Mouse (Mus musculus) stomach, postnatal 0 days (tissue): ENCODE data around the gene Oca2. TPM values are rescaled to one million over a fixed set of nuclear protein-coding genes. Genes with fewer than 3 reads are reported as not detected.

ENCODE experiments used
- ATAC-seq: fragments of 200-750 bp; cut with Nextera tagmentation; 2 replicates; pipeline ENCODE4 v1.8.0; 2017; ENCODE audit not compliant: low FRiP score, low TSS enrichment
- DNase-seq: peaks from one replicate; pipeline ENCODE4 v3.0.0-alpha.2; 2016; ENCODE audit warnings: low spot score
- H3K27ac ChIP-seq: fragments of 300-500 bp; sonication (generic); replicated peaks from 2 replicates; pipeline ENCODE4 v1.5.1; 2014; ENCODE audit warnings: mild to moderate bottlenecking, control low read depth
- H3K27me3 ChIP-seq: fragments of 300-500 bp; sonication (generic); 2 replicates; pipeline ENCODE4 v1.6.1; 2014; ENCODE audit warnings: low read length; ENCODE audit not compliant: control insufficient read depth, insufficient read depth
- H3K36me3 ChIP-seq: fragments of 300-500 bp; sonication (generic); 2 replicates; pipeline ENCODE4 v1.6.1; 2014; ENCODE audit warnings: low read length, mixed read lengths; ENCODE audit not compliant: control insufficient read depth, insufficient read depth
- H3K4me1 ChIP-seq: fragments of 300-500 bp; sonication (generic); replicated peaks from 2 replicates; pipeline ENCODE4 v1.6.1; 2014; ENCODE audit warnings: antibody characterized with exemption; ENCODE audit not compliant: control insufficient read depth, insufficient read depth
- H3K4me2 ChIP-seq: fragments of 300-500 bp; sonication (generic); replicated peaks from 2 replicates; pipeline ENCODE4 v1.6.1; 2014; ENCODE audit warnings: low read depth, mild to moderate bottlenecking, control low read depth, moderate library complexity
- H3K4me3 ChIP-seq: fragments of 300-500 bp; sonication (generic); 2 replicates; pipeline ENCODE4 v1.5.1; 2014; ENCODE audit warnings: low read depth, low read length, control low read depth
- H3K9ac ChIP-seq: fragments of 300-500 bp; sonication (generic); 2 replicates; pipeline ENCODE4 v1.6.1; 2014; ENCODE audit warnings: mild to moderate bottlenecking, low read length, control low read depth, mixed read lengths
- H3K9me3 ChIP-seq: fragments of 300-500 bp; sonication (generic); 2 replicates; pipeline ENCODE4 v1.6.1; 2016; ENCODE audit warnings: low read length; ENCODE audit not compliant: control insufficient read depth
- CTCF ChIP-seq: IDR thresholded peaks from 2 replicates; pipeline ENCODE4 v1.5.1; 2016; ENCODE audit warnings: antibody characterized with exemption, low read depth, mild to moderate bottlenecking, moderate library complexity
- EP300 ChIP-seq: optimal IDR thresholded peaks from 2 replicates; pipeline ENCODE3; 2016; ENCODE audit warnings: antibody characterized with exemption
- WGBS: fragments of 180-500 bp; shearing (Covaris S2); extraction: QIAGEN DNeasy Blood & Tissue Kit; methylation state at CpG from one replicate; pipeline ENCODE4 v1.1.7; 2014; 5-methylcytosine and 5-hydroxymethylcytosine counted together
- polyA plus RNA-seq: library from polyadenylated mRNA; unstranded; fragments of >200 nt; fragmentation: Nextera tagmentation; extraction: Ambion mirVana; gene quantifications from 2 replicates; pipeline ENCODE4 v1.2.1, GENCODE M21; 2015

Oca2 gene
- polyA plus RNA-seq, 1 experiment from 2014 or later, result 0.27 TPM

DNA sequence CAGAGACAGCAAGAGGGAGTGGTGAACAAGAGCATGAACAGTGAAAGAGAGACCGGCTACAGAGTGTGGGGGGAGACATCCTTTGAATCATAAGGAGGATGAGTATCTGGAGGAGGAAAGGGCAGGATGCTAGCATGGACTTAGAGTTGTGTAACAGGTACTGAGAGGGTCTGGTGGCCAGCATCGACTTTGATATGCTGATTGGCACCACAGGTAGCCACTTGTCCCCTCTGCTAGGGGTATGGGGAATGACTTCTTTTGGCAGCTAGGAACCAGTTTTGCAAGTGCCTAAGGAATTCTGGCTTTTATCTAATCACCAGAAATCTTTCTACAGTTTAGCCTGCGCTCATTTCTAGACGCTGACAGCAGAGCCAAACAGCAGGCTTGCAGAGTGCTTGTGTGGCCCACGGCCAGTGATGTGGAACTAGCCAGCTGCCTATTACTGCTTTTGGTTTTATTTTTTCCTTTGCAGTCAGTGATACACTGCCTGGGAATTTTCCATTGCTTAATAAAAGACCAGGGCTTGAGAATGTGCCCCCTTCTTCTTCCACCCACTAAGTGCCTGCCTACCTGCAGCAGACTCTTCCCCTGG, 179.8 kb downstream of the Oca2 start:
- peak; percentile 25 for DNase-seq
- TF ChIP-seq CTCF (no peak), EP300 (no peak)
- Histone ChIP-seq H3K9ac (no peak overlapping the region), H3K27ac (peak overlapping the region; percentile 40; the same call in 1 of the 2 replicates), H3K4me2 (no peak overlapping the region), H3K4me1 (no peaks in the 10 kb centered on the region), H3K4me3 (no peak overlapping the region), H3K36me3 (no peaks in the 10 kb centered on the region), H3K27me3 (no peaks in the 10 kb centered on the region), H3K9me3 (no peaks in the 10 kb centered on the region)
- ATAC-seq, result peak; percentile 51; the same call in 1 of the 2 replicates
- WGBS, result 12% methylated on average over 5 of the region's 5 CpGs

GRCm38 (mm10) chr7:56421946-56422345, 182.4 kb downstream of the Oca2 start:
- no peak; the same call in 1 of the 2 replicates for ATAC-seq
- no peak overlapping the region for H3K4me2 ChIP-seq
- H3K27ac ChIP-seq, result no peak overlapping the region
- no peaks in the 10 kb centered on the region for H3K9me3 ChIP-seq
- no peaks in the 10 kb centered on the region for H3K4me1 ChIP-seq
- no peaks in the 10 kb centered on the region for H3K36me3 ChIP-seq
- H3K9ac ChIP-seq, result no peak overlapping the region
- TF ChIP-seq CTCF (no peak), EP300 (no peak)
- 66% methylated on average over 2 of the region's 2 CpGs for WGBS
- no peak for DNase-seq
- H3K27me3 ChIP-seq, result no peaks in the 10 kb centered on the region
- H3K4me3 ChIP-seq, result no peak overlapping the region

DNA sequence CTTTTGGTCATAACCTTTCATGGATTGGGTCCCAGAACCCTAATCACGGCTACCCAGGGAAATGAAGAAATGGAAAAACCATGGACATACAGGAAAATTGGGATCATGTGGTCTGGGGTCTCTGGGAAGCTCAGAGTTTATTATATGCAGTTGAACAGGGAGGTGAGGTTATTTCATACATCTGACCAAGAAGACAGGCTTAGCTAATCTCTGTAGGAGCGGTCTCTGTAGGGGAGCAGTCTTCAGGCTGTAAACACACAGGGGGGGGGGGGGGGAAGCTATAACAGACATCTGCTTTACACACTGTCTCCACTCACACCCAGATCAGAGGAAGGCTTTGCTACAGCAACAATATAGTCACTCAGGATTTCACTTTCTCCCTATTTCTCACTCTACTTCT, 184.0 kb downstream of the Oca2 start:
- Histone ChIP-seq H3K4me2 (no peak overlapping the region), H3K9me3 (no peaks in the 10 kb centered on the region), H3K9ac (no peak overlapping the region), H3K4me3 (no peak overlapping the region), H3K36me3 (no peaks in the 10 kb centered on the region), H3K27ac (no peak overlapping the region), H3K4me1 (no peaks in the 10 kb centered on the region), H3K27me3 (no peaks in the 10 kb centered on the region)
- 63% methylated on average over 2 of the region's 2 CpGs for WGBS
- no peak for TF ChIP-seq CTCF
- TF ChIP-seq EP300, result no peak
- DNase-seq (no peak), ATAC-seq (no peak)

- peak; percentile 42 for TF ChIP-seq CTCF
- TF ChIP-seq EP300, result no peak
Observed at GRCm38 (mm10) chr7:56460814-56461520, 221.4 kb downstream of the Oca2 start.

GRCm38 (mm10) chr7:56498242-56498641, 258.7 kb downstream of the Oca2 start:
- WGBS, result 75% methylated on average over 2 of the region's 2 CpGs
- no peaks in the 10 kb centered on the region for H3K36me3 ChIP-seq
- no peak overlapping the region for H3K4me2 ChIP-seq
- H3K27me3 ChIP-seq, result no peaks in the 10 kb centered on the region
- no peak overlapping the region for H3K4me3 ChIP-seq
- no peaks in the 10 kb centered on the region for H3K9me3 ChIP-seq
- no peaks in the 10 kb centered on the region for H3K4me1 ChIP-seq
- no peak overlapping the region for H3K27ac ChIP-seq
- TF ChIP-seq CTCF, result no peak
- TF ChIP-seq EP300, result no peak
- ATAC-seq (no peak), DNase-seq (no peak)
- no peak overlapping the region for H3K9ac ChIP-seq

More at GRCm38 (mm10) chr7:56460814-56461520, 221.4 kb downstream of the Oca2 start:
- Histone ChIP-seq H3K27ac (no peak overlapping the region), H3K4me1 (no peaks in the 10 kb centered on the region), H3K27me3 (no peaks in the 10 kb centered on the region), H3K9me3 (no peaks in the 10 kb centered on the region), H3K4me2 (no peak overlapping the region), H3K9ac (no peak overlapping the region), H3K36me3 (no peaks in the 10 kb centered on the region), H3K4me3 (no peak overlapping the region)
- 73% methylated on average over 4 of the region's 4 CpGs for WGBS
- ATAC-seq, result no peak
- no peak for DNase-seq

DNA sequence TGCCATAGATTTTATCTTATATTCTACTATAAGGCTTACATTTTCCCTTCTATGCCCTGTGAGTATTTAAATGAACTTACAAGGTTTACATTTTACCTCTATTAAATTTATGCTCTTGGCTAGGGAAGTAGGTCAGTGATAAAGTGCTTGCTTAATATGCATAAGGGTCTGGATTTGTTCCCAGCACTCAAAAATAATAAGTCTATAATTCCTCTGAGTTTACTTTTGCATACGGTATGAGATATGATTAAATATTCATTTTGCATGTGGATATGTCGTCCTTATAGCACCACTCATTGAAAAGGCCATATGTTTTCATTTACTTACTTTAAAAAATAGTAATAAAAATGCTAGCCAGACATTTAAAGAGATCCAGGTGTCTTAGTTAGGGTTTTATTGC, 259.8 kb downstream of the Oca2 start:
- Histone ChIP-seq H3K27me3 (no peaks in the 10 kb centered on the region), H3K4me1 (no peaks in the 10 kb centered on the region), H3K36me3 (no peaks in the 10 kb centered on the region), H3K4me2 (no peak overlapping the region), H3K4me3 (no peak overlapping the region), H3K9me3 (no peaks in the 10 kb centered on the region), H3K27ac (no peak overlapping the region), H3K9ac (no peak overlapping the region)
- 52% methylated on average over 2 of the region's 2 CpGs for WGBS
- DNase-seq (no peak), ATAC-seq (no peak)
- TF ChIP-seq CTCF (no peak), EP300 (no peak)
